In genomic region chr6:99207226-99207885, GRCm38 (mm10) we compare ENCODE assay signal across 10 mouse cellular contexts.
DNase-seq lines count a peak whose midpoint lies in the region; ATAC-seq and TF ChIP-seq lines count a peak whose summit lies in the region.
"Had no signal": no experiment of that assay in that cellular context is flagged by ENCODE, and none has a peak within 500 bp of the region (broad histone marks: within the 10 kb centered on the region; RNA-seq: fewer than 3 reads in every experiment).

No protein-coding gene starts in this region.

- 0 out of 4 replicates have a peak overlapping the region, but pooled peaks of 1 of the 2 experiments have one; percentile 4 for H3K4me3 ChIP-seq in heart, embryonic 14.5 days (ENCODE audit: control insufficient read depth in 1 of 2, insufficient read depth in 1 of 2, low read depth in 1 of 2, low read length in 2 of 2)
- no peak overlapping the region for H3K4me3 ChIP-seq in midbrain, embryonic 13.5 days (replicated peaks)
- no peak overlapping the region for H3K4me3 ChIP-seq in midbrain, postnatal 0 days (ENCODE audit: low read depth, low read length)
- no peak overlapping the region for H3K4me3 ChIP-seq in intestine, embryonic 15.5 days (replicated peaks)
- H3K4me3 ChIP-seq in stomach, embryonic 16.5 days (replicated peaks; ENCODE audit: low read length): no peak overlapping the region
- no peak overlapping the region for H3K4me3 ChIP-seq in kidney, adult 2 months (ENCODE audit: insufficient read depth, low read depth, low read length)

- no peak for DNase-seq in heart, adult 18-20 months
- DNase-seq in midbrain, postnatal 0 days (ENCODE audit: low spot score): no peak
- DNase-seq in kidney, adult 2 months: no peak
- DNase-seq: kidney, adult 11 months; thymus, postnatal 25 days had no signal

- H3K27ac ChIP-seq in heart, embryonic 14.5 days (replicated peaks in 1 of 2; ENCODE audit: control insufficient read depth in 1 of 2, insufficient read depth in 1 of 2, low read depth in 2 of 2, low read length in 2 of 2): peak overlapping the region in 1 of 2 experiments; percentile 45; a peak in 2 of 4 replicates
- H3K27ac ChIP-seq in midbrain, embryonic 13.5 days: 0 out of 2 replicates have a peak overlapping the region, but pooled peaks have one; percentile 26
- no peak overlapping the region for H3K27ac ChIP-seq in midbrain, postnatal 0 days (ENCODE audit: low read depth, low read length)
- peak overlapping the region; percentile 29; the same call in 1 of the 2 replicates for H3K27ac ChIP-seq in intestine, embryonic 15.5 days
- peak overlapping the region; percentile 31 for H3K27ac ChIP-seq in stomach, embryonic 16.5 days (ENCODE audit: low read length)
- H3K27ac ChIP-seq in kidney, adult 2 months (ENCODE audit: insufficient read depth, low read depth, low read length): no peak overlapping the region

- TF ChIP-seq POLR2A in kidney, adult 2 months (IDR thresholded peaks at IDR 0.05; ENCODE audit: low read depth, low read length): no peak

- no peak for ATAC-seq in heart, embryonic 14.5 days (ENCODE audit: insufficient number of reproducible peaks, insufficient read depth, low FRiP score, low read depth)
- ATAC-seq in midbrain, embryonic 13.5 days: no peak
- no peak for ATAC-seq in midbrain, postnatal 0 days (ENCODE audit: low FRiP score)
- no peak for ATAC-seq in intestine, embryonic 15.5 days
- ATAC-seq in stomach, embryonic 16.5 days (ENCODE audit: insufficient read depth, low FRiP score): no peak
- ATAC-seq: lung, postnatal 0 days had no signal

- peaks cover 7% of the 10 kb centered on the region for H3K36me3 ChIP-seq in heart, embryonic 14.5 days (ENCODE audit: control insufficient read depth, insufficient read depth, low read length)
- no peaks in the 10 kb centered on the region for H3K36me3 ChIP-seq in midbrain, embryonic 13.5 days
- H3K36me3 ChIP-seq in midbrain, postnatal 0 days (ENCODE audit: insufficient read depth, low read length): no peaks in the 10 kb centered on the region
- no peaks in the 10 kb centered on the region for H3K36me3 ChIP-seq in intestine, embryonic 15.5 days
- H3K36me3 ChIP-seq in stomach, embryonic 16.5 days (ENCODE audit: control insufficient read depth, insufficient read depth, low read length): no peaks in the 10 kb centered on the region
- no peaks in the 10 kb centered on the region for H3K36me3 ChIP-seq in kidney, adult 2 months (ENCODE audit: control insufficient read depth, insufficient read depth, low read length)

- H3K4me1 ChIP-seq in heart, embryonic 14.5 days (ENCODE audit: control insufficient read depth in 2 of 2, insufficient read depth in 2 of 2, low read length in 2 of 2): peaks cover 19 to 56% of the 10 kb centered on the region in 2 experiments; a peak in 3 of 4 replicates
- H3K4me1 ChIP-seq in midbrain, embryonic 13.5 days (replicated peaks): peaks cover 56% of the 10 kb centered on the region
- H3K4me1 ChIP-seq in midbrain, postnatal 0 days (ENCODE audit: insufficient read depth, low read length): no peaks in the 10 kb centered on the region; the same call in 1 of the 2 replicates
- H3K4me1 ChIP-seq in intestine, embryonic 15.5 days (replicated peaks): peaks cover 38% of the 10 kb centered on the region
- H3K4me1 ChIP-seq in stomach, embryonic 16.5 days (ENCODE audit: control insufficient read depth, insufficient read depth, low read length): peaks cover 36% of the 10 kb centered on the region
- no peaks in the 10 kb centered on the region for H3K4me1 ChIP-seq in kidney, adult 2 months (ENCODE audit: control insufficient read depth, insufficient read depth, low read length)

- no peaks in the 10 kb centered on the region for H3K9me3 ChIP-seq in heart, embryonic 14.5 days (ENCODE audit: control insufficient read depth, low read length)
- no peaks in the 10 kb centered on the region for H3K9me3 ChIP-seq in midbrain, embryonic 13.5 days
- no peaks in the 10 kb centered on the region for H3K9me3 ChIP-seq in midbrain, postnatal 0 days (ENCODE audit: low read length)
- no peaks in the 10 kb centered on the region for H3K9me3 ChIP-seq in intestine, embryonic 15.5 days
- H3K9me3 ChIP-seq in stomach, embryonic 16.5 days (replicated peaks; ENCODE audit: control insufficient read depth, low read length): no peaks in the 10 kb centered on the region

- peak overlapping the region; percentile 18; the same call in 1 of the 2 replicates for H3K9ac ChIP-seq in heart, embryonic 14.5 days (ENCODE audit: low read length)
- H3K9ac ChIP-seq in midbrain, embryonic 13.5 days (replicated peaks): no peak overlapping the region
- no peak overlapping the region for H3K9ac ChIP-seq in midbrain, postnatal 0 days (replicated peaks; ENCODE audit: low read length, poor library complexity, severe bottlenecking)
- no peak overlapping the region for H3K9ac ChIP-seq in intestine, embryonic 15.5 days
- H3K9ac ChIP-seq in stomach, embryonic 16.5 days (ENCODE audit: low read length): no peak overlapping the region

- peak overlapping the region; percentile 77 for H3K4me2 ChIP-seq in heart, embryonic 14.5 days (ENCODE audit: low read length)
- H3K4me2 ChIP-seq in midbrain, embryonic 13.5 days (replicated peaks): no peak overlapping the region
- no peak overlapping the region for H3K4me2 ChIP-seq in midbrain, postnatal 0 days (ENCODE audit: low read depth, low read length, poor library complexity, severe bottlenecking)
- H3K4me2 ChIP-seq in intestine, embryonic 15.5 days (replicated peaks): no peak overlapping the region
- H3K4me2 ChIP-seq in stomach, embryonic 16.5 days (ENCODE audit: low read depth, low read length): no peak overlapping the region

- WGBS in heart, embryonic 14.5 days: 22% methylated on average over 6 of the region's 6 CpGs
- WGBS in midbrain, embryonic 13.5 days: 40% methylated on average over 6 of the region's 6 CpGs
- WGBS in midbrain, postnatal 0 days: 51% methylated on average over 6 of the region's 6 CpGs
- WGBS in intestine, embryonic 15.5 days: 42% methylated on average over 6 of the region's 6 CpGs
- 61% methylated on average over 6 of the region's 6 CpGs for WGBS in stomach, embryonic 16.5 days
- WGBS in kidney, adult 2 months: 77% methylated on average over 6 of the region's 6 CpGs

- H3K27me3 ChIP-seq in heart, embryonic 14.5 days (ENCODE audit: control insufficient read depth, insufficient read depth, low read length): no peaks in the 10 kb centered on the region
- no peaks in the 10 kb centered on the region for H3K27me3 ChIP-seq in midbrain, embryonic 13.5 days
- H3K27me3 ChIP-seq in midbrain, postnatal 0 days (ENCODE audit: insufficient read depth, low read length): 0 out of 2 replicates have a peak, but pooled peaks cover 5% of the 10 kb centered on the region
- H3K27me3 ChIP-seq in intestine, embryonic 15.5 days (replicated peaks): no peaks in the 10 kb centered on the region
- no peaks in the 10 kb centered on the region for H3K27me3 ChIP-seq in stomach, embryonic 16.5 days (ENCODE audit: control insufficient read depth, insufficient read depth, low read length)
- H3K27me3 ChIP-seq in kidney, adult 2 months (replicated peaks; ENCODE audit: control insufficient read depth, insufficient read depth, low read length): no peaks in the 10 kb centered on the region

- no peak for TF ChIP-seq CTCF in midbrain, postnatal 0 days (IDR thresholded peaks at IDR 0.05)
- no peak for TF ChIP-seq CTCF in kidney, adult 2 months (conservative IDR thresholded peaks at IDR 0.05; ENCODE audit: insufficient read depth, insufficient read length, low read depth, low read length)

Comparison
In these comparisons a context has a peak if more than half of its experiments do, and no peak if none do; other contexts are left out.
1. H3K27ac ChIP-seq: peak in midbrain, embryonic 13.5 days (single experiment), intestine, embryonic 15.5 days (single experiment) and stomach, embryonic 16.5 days (single experiment); none in midbrain, postnatal 0 days (single experiment) and kidney, adult 2 months (single experiment).